Mouse (Mus musculus): ENCODE measurements at regions not wholly inside any gene's neighbourhood (a gene's known extent, or its start where the extent isn't known, plus 50 kb on each side); places are given as distances from the start of the nearest gene placed in this dataset.
"Not testable (repeated sequence)": the region's sequence is repeated elsewhere in the genome, so short reads cannot be mapped to it uniquely, and the experiment has no call there.

- DNase-seq, result no peak
Observed at GRCm38 (mm10) chr3:37815771-37816170, 91.5 kb upstream of the Gm5148 start.

GRCm38 (mm10) chr3:37812936-37813335 lies 88.6 kb upstream of the Gm5148 start:
- no peak for DNase-seq

GRCm38 (mm10) chr3:37811429-37811828 lies 87.1 kb upstream of the Gm5148 start:
- no peak for DNase-seq

GRCm38 (mm10) chr3:37810763-37811162 lies 86.5 kb upstream of the Gm5148 start:
- DNase-seq, result no peak

- no peak for DNase-seq
Observed at GRCm38 (mm10) chr3:37805805-37806148, 81.5 kb upstream of the Gm5148 start.

GRCm38 (mm10) chr3:37804941-37805804 lies 80.9 kb upstream of the Gm5148 start:
- DNase-seq, result no peak

GRCm38 (mm10) chr3:37804261-37804660 lies 80.0 kb upstream of the Gm5148 start:
- DNase-seq, result no peak

- DNase-seq, result not testable (repeated sequence)
Observed at GRCm38 (mm10) chr3:37803781-37804180, 79.5 kb upstream of the Gm5148 start.

- no peak for DNase-seq
Observed at GRCm38 (mm10) chr3:37801551-37801950, 77.3 kb upstream of the Gm5148 start.

- no peak for DNase-seq
Observed at GRCm38 (mm10) chr3:37799809-37800208, 75.5 kb upstream of the Gm5148 start.

GRCm38 (mm10) chr3:37789711-37790110 lies 65.4 kb upstream of the Gm5148 start:
- DNase-seq, result no peak

GRCm38 (mm10) chr3:37789143-37789697 lies 64.9 kb upstream of the Gm5148 start:
- DNase-seq, result no peak

- no peak for DNase-seq
Observed at GRCm38 (mm10) chr3:37788366-37788765, 64.1 kb upstream of the Gm5148 start.

- DNase-seq, result no peak
Observed at GRCm38 (mm10) chr3:37786792-37787191, 62.5 kb upstream of the Gm5148 start.

- no peak for DNase-seq
Observed at GRCm38 (mm10) chr3:37781086-37781485, 56.8 kb upstream of the Gm5148 start.

GRCm38 (mm10) chr3:37779867-37780475 lies 55.7 kb upstream of the Gm5148 start:
- DNase-seq, result no peak

GRCm38 (mm10) chr3:37778386-37778785 lies 54.1 kb upstream of the Gm5148 start:
- no peak for DNase-seq

- no peak for DNase-seq
Observed at GRCm38 (mm10) chr3:37776224-37776623, 51.9 kb upstream of the Gm5148 start.

Data from right cerebral cortex, postnatal 4 days (tissue).